Mouse (Mus musculus) liver, embryonic 15.5 days (tissue): Measurements from ENCODE around the gene Thbs1. TPM values are rescaled to one million over a fixed set of nuclear protein-coding genes. Genes with fewer than 3 reads are reported as not detected.
"Not testable (repeated sequence)": the region's sequence is repeated elsewhere in the genome, so short reads cannot be mapped to it uniquely, and the experiment has no call there.

Experiments
- ATAC-seq: fragments of 200-750 bp; cut with Nextera tagmentation; 2 replicates; pipeline ENCODE4 v1.8.0; 2017; ENCODE audit warnings: moderate number of reproducible peaks, mild to moderate bottlenecking, moderate library complexity; ENCODE audit not compliant: insufficient read depth
- H3K27ac ChIP-seq: fragments of 300-500 bp; sonication (generic); replicated peaks from 2 replicates; pipeline ENCODE4 v1.5.1; 2015; ENCODE audit warnings: mild to moderate bottlenecking, inconsistent platforms
- H3K27me3 ChIP-seq: fragments of 300-500 bp; sonication (generic); 2 replicates; pipeline ENCODE4 v1.6.1; 2015; ENCODE audit warnings: mild to moderate bottlenecking, inconsistent platforms
- H3K36me3 ChIP-seq: fragments of 300-500 bp; sonication (generic); replicated peaks from 2 replicates; pipeline ENCODE4 v1.6.1; 2015; ENCODE audit warnings: moderate library complexity, mild to moderate bottlenecking, inconsistent platforms
- H3K4me1 ChIP-seq: fragments of 300-500 bp; sonication (generic); replicated peaks from 2 replicates; pipeline ENCODE4 v1.6.1; 2015; ENCODE audit warnings: inconsistent platforms
- H3K4me2 ChIP-seq: fragments of 300-500 bp; sonication (generic); 2 replicates; pipeline ENCODE4 v1.6.1; 2015; ENCODE audit warnings: moderate library complexity, mild to moderate bottlenecking, inconsistent platforms
- H3K4me3 ChIP-seq: fragments of 300-500 bp; sonication (generic); replicated peaks from 2 replicates; pipeline ENCODE4 v1.5.1; 2015; ENCODE audit warnings: mild to moderate bottlenecking, inconsistent platforms
- H3K9ac ChIP-seq: fragments of 300-500 bp; sonication (generic); 2 replicates; pipeline ENCODE4 v1.6.1; 2015; ENCODE audit warnings: moderate library complexity, mild to moderate bottlenecking, inconsistent platforms
- H3K9me3 ChIP-seq: fragments of 300-500 bp; sonication (generic); replicated peaks from 2 replicates; pipeline ENCODE4 v1.6.1; 2016; ENCODE audit warnings: inconsistent platforms
- WGBS: fragments of 180-500 bp; shearing (Covaris S2); methylation state at CpG from one replicate; pipeline ENCODE4 v1.1.7; 2015; ENCODE audit warnings: mixed read lengths; ENCODE audit not compliant: insufficient replicate concordance; 5-methylcytosine and 5-hydroxymethylcytosine counted together
- polyA plus RNA-seq: library from polyadenylated mRNA; unstranded; fragments of >200 nt; fragmentation: Nextera tagmentation; extraction: Ambion mirVana; gene quantifications from 2 replicates; pipeline ENCODE4 v1.2.1, GENCODE M21; 2015

The Thbs1 gene
- polyA plus RNA-seq, 1 experiment from 2014 or later = 26.0 TPM

GRCm38 (mm10) chr2:118124437-118124836 lies 12.8 kb downstream of the Thbs1 start:
- H3K9me3 ChIP-seq = no peaks in the 10 kb centered on the region
- no peaks in the 10 kb centered on the region for H3K4me1 ChIP-seq
- no peak for ATAC-seq
- no peaks in the 10 kb centered on the region for H3K36me3 ChIP-seq
- no peak overlapping the region for H3K27ac ChIP-seq
- H3K4me3 ChIP-seq = no peak overlapping the region
- H3K9ac ChIP-seq = no peak overlapping the region
- H3K27me3 ChIP-seq = no peaks in the 10 kb centered on the region
- no peak overlapping the region for H3K4me2 ChIP-seq
- WGBS = 79% methylated on average over 7 of the region's 7 CpGs

GRCm38 (mm10) chr2:118125211-118125939 lies 13.7 kb downstream of the Thbs1 start:
- H3K4me2 ChIP-seq = no peak overlapping the region
- H3K27ac ChIP-seq = no peak overlapping the region
- H3K36me3 ChIP-seq = no peaks in the 10 kb centered on the region
- no peaks in the 10 kb centered on the region for H3K9me3 ChIP-seq
- no peaks in the 10 kb centered on the region for H3K27me3 ChIP-seq
- no peak for ATAC-seq
- H3K9ac ChIP-seq = no peak overlapping the region
- 59% methylated on average over 11 of the region's 11 CpGs for WGBS
- H3K4me1 ChIP-seq = no peaks in the 10 kb centered on the region
- H3K4me3 ChIP-seq = no peak overlapping the region

- Histone ChIP-seq H3K4me3 (no peak overlapping the region), H3K9ac (no peak overlapping the region), H3K27ac (no peak overlapping the region), H3K4me1 (no peaks in the 10 kb centered on the region), H3K4me2 (no peak overlapping the region), H3K27me3 (no peaks in the 10 kb centered on the region), H3K36me3 (no peaks in the 10 kb centered on the region), H3K9me3 (no peaks in the 10 kb centered on the region)
- WGBS = 56% methylated on average over 7 of the region's 7 CpGs
- ATAC-seq = no peak
Measured at GRCm38 (mm10) chr2:118125943-118126470, 14.3 kb downstream of the Thbs1 start.

- no peak overlapping the region for H3K4me3 ChIP-seq
- no peak overlapping the region for H3K9ac ChIP-seq
- 63% methylated on average over 5 of the region's 5 CpGs for WGBS
- H3K27ac ChIP-seq = no peak overlapping the region
- no peak overlapping the region for H3K4me2 ChIP-seq
- no peaks in the 10 kb centered on the region for H3K4me1 ChIP-seq
- H3K9me3 ChIP-seq = no peaks in the 10 kb centered on the region
- ATAC-seq = no peak
- no peaks in the 10 kb centered on the region for H3K36me3 ChIP-seq
- no peaks in the 10 kb centered on the region for H3K27me3 ChIP-seq
Measured at GRCm38 (mm10) chr2:118127516-118128288, 16.0 kb downstream of the Thbs1 start.

GRCm38 (mm10) chr2:118128313-118128712 lies 16.6 kb downstream of the Thbs1 start:
- WGBS = 46% methylated on average over 3 of the region's 3 CpGs
- no peak for ATAC-seq

GRCm38 (mm10) chr2:118137071-118137470 lies 25.4 kb downstream of the Thbs1 start:
- 65% methylated on average over 9 of the region's 9 CpGs for WGBS
- Histone ChIP-seq H3K27me3 (no peaks in the 10 kb centered on the region), H3K27ac (no peak overlapping the region), H3K9ac (no peak overlapping the region), H3K4me2 (no peak overlapping the region), H3K36me3 (no peaks in the 10 kb centered on the region), H3K9me3 (no peaks in the 10 kb centered on the region), H3K4me3 (no peak overlapping the region), H3K4me1 (no peaks in the 10 kb centered on the region)
- ATAC-seq = no peak

More at GRCm38 (mm10) chr2:118128313-118128712, 16.6 kb downstream of the Thbs1 start:
- Histone ChIP-seq H3K9me3 (no peaks in the 10 kb centered on the region), H3K36me3 (no peaks in the 10 kb centered on the region), H3K4me1 (no peaks in the 10 kb centered on the region), H3K4me2 (no peak overlapping the region), H3K4me3 (no peak overlapping the region), H3K27me3 (no peaks in the 10 kb centered on the region), H3K27ac (no peak overlapping the region), H3K9ac (no peak overlapping the region)

- no peak overlapping the region for H3K4me3 ChIP-seq
- H3K9ac ChIP-seq = no peak overlapping the region
- WGBS = 52% methylated on average over 2 of the region's 2 CpGs
- no peak overlapping the region for H3K4me2 ChIP-seq
- H3K27me3 ChIP-seq = no peaks in the 10 kb centered on the region
- no peaks in the 10 kb centered on the region for H3K9me3 ChIP-seq
- H3K36me3 ChIP-seq = no peaks in the 10 kb centered on the region
- no peak overlapping the region for H3K27ac ChIP-seq
- no peak for ATAC-seq
- H3K4me1 ChIP-seq = no peaks in the 10 kb centered on the region
Measured at GRCm38 (mm10) chr2:118137776-118138175, 26.1 kb downstream of the Thbs1 start.

GRCm38 (mm10) chr2:118139261-118139660 lies 27.6 kb downstream of the Thbs1 start:
- 67% methylated on average over 6 of the region's 6 CpGs for WGBS
- Histone ChIP-seq H3K27me3 (no peaks in the 10 kb centered on the region), H3K27ac (no peak overlapping the region), H3K9me3 (no peaks in the 10 kb centered on the region), H3K4me2 (no peak overlapping the region), H3K9ac (no peak overlapping the region), H3K36me3 (no peaks in the 10 kb centered on the region), H3K4me3 (no peak overlapping the region), H3K4me1 (no peaks in the 10 kb centered on the region)
- ATAC-seq = no peak

- no peak for ATAC-seq
- Histone ChIP-seq H3K4me1 (no peaks in the 10 kb centered on the region), H3K27me3 (no peaks in the 10 kb centered on the region), H3K4me2 (no peak overlapping the region), H3K9me3 (no peaks in the 10 kb centered on the region), H3K27ac (no peak overlapping the region), H3K9ac (no peak overlapping the region), H3K4me3 (no peak overlapping the region), H3K36me3 (no peaks in the 10 kb centered on the region)
- 71% methylated on average over 10 of the region's 10 CpGs for WGBS
Measured at GRCm38 (mm10) chr2:118141651-118142050, 30.0 kb downstream of the Thbs1 start.

GRCm38 (mm10) chr2:118147749-118148148 lies 36.1 kb downstream of the Thbs1 start:
- not testable (repeated sequence) for H3K36me3 ChIP-seq, H3K27me3 ChIP-seq, H3K27ac ChIP-seq, H3K4me3 ChIP-seq, H3K9ac ChIP-seq, H3K9me3 ChIP-seq, ATAC-seq, H3K4me2 ChIP-seq, H3K4me1 ChIP-seq
- whole genome bisulfite sequencing = 40% methylated on average over 3 of the region's 3 CpGs

- WGBS = 43% methylated on average over 4 of the region's 4 CpGs
- Histone ChIP-seq H3K4me1 (no peaks in the 10 kb centered on the region), H3K27me3 (no peaks in the 10 kb centered on the region), H3K9me3 (no peaks in the 10 kb centered on the region), H3K4me2 (no peak overlapping the region), H3K9ac (no peak overlapping the region), H3K27ac (no peak overlapping the region), H3K36me3 (no peaks in the 10 kb centered on the region), H3K4me3 (no peak overlapping the region)
- ATAC-seq = no peak
Measured at GRCm38 (mm10) chr2:118148321-118149142, 36.9 kb downstream of the Thbs1 start.
